Mouse (Mus musculus): ENCODE measurements around the gene Atxn1.

Atxn1 gene

GRCm38 (mm10) chr13:45513009-45513984 lies 451.5 kb downstream of the Atxn1 start:
- DNase-seq = no peak

DNA sequence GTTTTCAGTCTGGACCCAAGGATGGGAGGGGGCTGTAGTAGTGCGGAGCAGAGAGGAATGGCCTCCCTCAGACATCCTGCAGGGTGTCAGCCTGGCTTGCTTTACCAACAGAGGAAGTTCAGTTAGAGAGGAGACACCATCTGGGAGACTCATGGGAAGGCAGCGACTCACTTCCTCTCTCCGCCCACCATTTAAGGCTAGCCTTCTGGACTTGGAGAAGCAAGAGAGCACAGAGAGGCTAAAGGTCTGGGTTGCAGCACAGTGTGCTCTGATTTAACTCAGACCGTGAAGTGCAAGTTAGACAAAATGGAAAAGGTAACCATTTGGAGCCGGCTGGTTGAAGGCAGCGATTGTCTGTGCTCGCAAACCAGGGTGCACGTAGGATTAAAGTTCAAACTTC lies 452.3 kb downstream of the Atxn1 start:
- no peak for DNase-seq

- no peak for DNase-seq
These were observed 452.9 kb downstream of the Atxn1 start for GRCm38 (mm10) chr13:45511706-45512435.

DNA sequence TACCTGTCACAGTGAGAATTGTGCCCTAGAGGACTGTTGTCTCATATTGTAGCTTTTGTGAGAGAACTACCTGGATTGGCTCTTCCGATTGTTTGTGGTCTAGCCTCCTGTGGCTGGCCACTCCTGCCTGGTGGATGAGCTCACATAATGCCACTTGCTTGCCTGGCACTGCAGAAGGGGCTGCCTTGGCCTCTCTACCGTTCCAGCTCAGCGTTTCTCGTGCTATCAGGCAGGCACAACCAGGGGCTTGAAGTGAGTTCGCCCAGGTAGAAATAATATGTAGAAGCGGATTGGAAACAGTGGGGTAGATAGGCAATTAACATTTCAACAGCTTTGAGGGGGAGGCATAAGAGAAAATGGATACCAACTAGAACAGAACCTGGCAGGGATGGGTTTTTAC lies 455.4 kb downstream of the Atxn1 start:
- no peak for DNase-seq

DNA sequence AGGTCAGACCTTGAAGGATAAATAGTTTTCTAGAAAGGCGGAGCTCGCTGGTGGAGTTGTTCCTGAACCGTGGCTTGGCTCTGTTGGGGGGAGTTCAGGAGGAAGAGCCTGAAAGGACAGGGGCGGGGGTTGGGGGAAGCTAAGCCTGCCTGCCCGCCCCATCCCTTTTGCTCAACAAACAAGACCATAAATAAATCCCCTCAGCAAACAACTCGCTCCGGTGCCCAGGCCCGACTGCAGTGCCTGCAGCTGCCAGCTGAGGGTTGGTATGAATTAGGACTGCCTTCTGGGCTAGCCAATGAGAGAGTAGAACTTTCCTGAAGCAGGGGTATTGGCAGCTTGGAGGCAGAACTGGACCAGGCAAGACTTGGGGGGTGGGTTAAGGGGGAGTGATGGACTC lies 456.3 kb downstream of the Atxn1 start:
- peak; percentile 55 for DNase-seq

GRCm38 (mm10) chr13:45507274-45508229 lies 457.3 kb downstream of the Atxn1 start, which contains the start of gene Gmpr:
Gene Gmpr (plus strand): TSS chr13:45507444.
- DNase-seq = peak; percentile 83

- no peak for DNase-seq
These were observed 459.3 kb downstream of the Atxn1 start for GRCm38 (mm10) chr13:45505546-45505945.

- DNase-seq = no peak
These were observed 462.0 kb downstream of the Atxn1 start for GRCm38 (mm10) chr13:45502791-45503190.

- no peak for DNase-seq
These were observed 464.9 kb downstream of the Atxn1 start for GRCm38 (mm10) chr13:45499906-45500305.

All from right cerebral cortex, postnatal 14 days (tissue).